Mouse (Mus musculus): ENCODE data around the gene Gpx4. TPM values are rescaled to one million over a fixed set of nuclear protein-coding genes. Genes with fewer than 3 reads are reported as not detected.

The Gpx4 gene
- polyA plus RNA-seq, 1 experiment, result 1,603 TPM

DNA sequence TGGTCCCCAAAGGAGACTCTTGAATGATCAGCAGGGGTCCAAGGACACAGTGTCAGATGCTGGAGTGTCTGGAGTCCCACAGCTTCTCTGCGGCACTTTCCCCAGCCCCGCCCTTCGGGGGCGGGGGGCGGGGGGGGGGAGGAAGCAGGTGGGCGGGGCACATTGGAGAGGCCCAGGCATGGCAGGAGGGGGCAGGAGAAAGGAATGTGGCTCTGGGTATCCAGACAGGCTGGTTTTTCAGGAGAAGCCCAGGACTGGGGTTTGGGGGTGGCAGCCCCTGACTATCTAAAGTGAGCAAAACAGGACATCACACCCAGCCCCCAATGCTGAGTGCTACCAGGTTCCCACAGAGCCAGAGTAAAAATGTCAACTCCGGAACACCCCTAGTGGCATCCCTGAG, 50.3 kb downstream of the Gpx4 start:
- TF ChIP-seq GATA1 (IDR thresholded peaks at IDR 0.05; ENCODE audit: low read length), result no peak

- TF ChIP-seq GATA1 (IDR thresholded peaks at IDR 0.05; ENCODE audit: low read length), result no peak
These were observed 51.7 kb downstream of the Gpx4 start for GRCm38 (mm10) chr10:80098630-80099029.

DNA sequence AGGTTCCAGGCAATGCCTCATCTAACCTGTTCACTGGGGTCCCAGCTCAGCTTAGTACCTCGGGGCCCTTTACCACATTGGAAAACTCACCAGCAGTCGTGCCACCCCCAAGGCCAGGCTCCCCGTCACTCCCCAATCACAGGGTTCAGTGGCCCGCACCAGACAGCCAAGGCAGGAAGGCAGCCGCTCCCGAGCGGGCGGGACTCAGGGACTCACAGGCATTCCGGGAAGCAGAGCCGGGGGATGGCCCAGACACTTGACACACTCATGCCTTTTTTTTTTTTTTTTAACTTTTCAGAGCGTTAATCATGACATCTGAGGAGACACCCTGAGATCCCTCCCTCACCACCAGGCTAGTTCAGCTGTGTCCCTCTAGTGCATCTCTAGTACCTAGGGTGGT, 54.0 kb downstream of the Gpx4 start:
- no peak for TF ChIP-seq GATA1 (IDR thresholded peaks at IDR 0.05; ENCODE audit: low read length)

- TF ChIP-seq GATA1 (IDR thresholded peaks at IDR 0.05; ENCODE audit: low read length), result no peak
These were observed 55.4 kb downstream of the Gpx4 start for GRCm38 (mm10) chr10:80102216-80102915.

- TF ChIP-seq GATA1 (IDR thresholded peaks at IDR 0.05; ENCODE audit: low read length), result no peak
These were observed 56.1 kb downstream of the Gpx4 start for GRCm38 (mm10) chr10:80103032-80103431.

GRCm38 (mm10) chr10:80104181-80104580, 57.2 kb downstream of the Gpx4 start:
- no peak for TF ChIP-seq GATA1 (IDR thresholded peaks at IDR 0.05; ENCODE audit: low read length)

DNA sequence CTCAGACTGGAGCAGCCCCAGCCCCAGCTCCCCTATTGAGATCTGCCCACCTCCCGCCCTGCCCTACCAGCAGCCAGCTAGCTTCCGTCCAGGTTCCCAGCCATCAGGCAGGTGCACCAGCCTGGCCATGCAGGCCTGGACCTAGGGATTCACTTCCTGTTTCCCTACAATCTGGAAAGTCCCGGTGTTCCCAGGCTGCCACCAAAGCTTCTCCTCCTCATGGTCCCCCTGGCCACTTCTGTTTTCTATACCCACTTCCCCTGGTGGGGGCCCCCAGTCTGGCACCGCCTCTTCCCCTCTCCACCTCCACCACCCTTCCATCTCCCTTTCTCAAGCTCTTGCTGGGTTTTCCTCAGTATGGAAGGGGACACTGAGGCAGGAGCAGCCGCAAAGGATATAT, 58.5 kb downstream of the Gpx4 start, which contains the start of gene Sbno2:
TSS of gene Sbno2 (minus strand) at position 112 of the 400 bp plus-strand sequence.
- no peak for TF ChIP-seq GATA1 (IDR thresholded peaks at IDR 0.05; ENCODE audit: low read length)

DNA sequence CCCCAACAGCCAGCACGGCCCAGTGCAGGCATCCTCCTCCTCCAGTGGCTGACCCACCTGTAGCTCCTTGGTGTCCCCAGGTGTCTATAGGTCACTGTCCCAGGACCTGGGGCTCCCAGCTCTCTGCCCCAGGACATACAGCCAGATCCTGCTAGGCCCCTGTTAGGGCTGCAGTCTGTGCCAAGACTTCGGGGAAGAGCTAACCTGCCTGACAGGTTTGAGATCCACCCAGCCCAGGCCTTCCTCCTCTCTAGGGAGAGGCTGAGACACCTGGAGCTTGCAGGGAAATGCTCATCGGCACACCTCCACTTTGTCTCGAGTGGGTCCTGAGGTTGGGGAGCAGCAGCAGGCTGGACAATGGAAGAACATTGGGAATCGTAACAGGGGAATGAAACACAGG, 59.0 kb downstream of the Gpx4 start:
- TF ChIP-seq GATA1 (IDR thresholded peaks at IDR 0.05; ENCODE audit: low read length), result no peak

Other genes starting within 250 kb of the Gpx4 start
- not detected in 2 replicates for gene Misp, start 226.2 kb upstream of the Gpx4 start, polyA plus RNA-seq (2012)
- 1,266 and 1,318 TPM in 2 replicates for gene Ptbp1, start 192.7 kb upstream of the Gpx4 start, polyA plus RNA-seq (2012)
- 0.38 TPM in 1 of 2 replicates, not detected in the other for gene Prtn3, start 172.7 kb upstream of the Gpx4 start, polyA plus RNA-seq (2012)
- not detected in 2 replicates for gene Plppr3, start 172.5 kb upstream of the Gpx4 start, polyA plus RNA-seq (2012)
- not detected in 2 replicates for gene Elane, start 160.9 kb upstream of the Gpx4 start, polyA plus RNA-seq (2012)
- gene Cfd, start 156.3 kb upstream of the Gpx4 start, polyA plus RNA-seq (2012), result not detected in 2 replicates
- gene Med16, start 138.2 kb upstream of the Gpx4 start, polyA plus RNA-seq (2012), result 64.2 and 66.0 TPM in 2 replicates
- gene Gm26602, start 136.3 kb upstream of the Gpx4 start, polyA plus RNA-seq (2012), result not detected in 2 replicates
- 0.53 and 0.82 TPM in 2 replicates for gene Kiss1r, start 130.2 kb upstream of the Gpx4 start, polyA plus RNA-seq (2012)
- gene R3hdm4, start 126.0 kb upstream of the Gpx4 start, polyA plus RNA-seq (2012), result 229 and 234 TPM in 2 replicates
- gene Arid3a, start 120.1 kb upstream of the Gpx4 start, polyA plus RNA-seq (2012), result 99.9 and 103 TPM in 2 replicates
- gene Wdr18, start 87.0 kb upstream of the Gpx4 start, polyA plus RNA-seq (2012), result 85.4 and 95.5 TPM in 2 replicates
- gene Grin3b, start 76.5 kb upstream of the Gpx4 start, polyA plus RNA-seq (2012), result 0.05 and 0.08 TPM in 2 replicates
- 308 and 394 TPM in 2 replicates for gene Tmem259, start 62.8 kb upstream of the Gpx4 start, polyA plus RNA-seq (2012)
- 11.4 and 12.4 TPM in 2 replicates for gene Cnn2, start 58.6 kb upstream of the Gpx4 start, polyA plus RNA-seq (2012)
- gene Abca7, start 50.7 kb upstream of the Gpx4 start, polyA plus RNA-seq (2012), result 23.5 and 25.3 TPM in 2 replicates
- gene Arhgap45, start 30.5 kb upstream of the Gpx4 start, polyA plus RNA-seq (2012), result 160 and 189 TPM in 2 replicates
- 180 and 263 TPM in 2 replicates for gene Polr2e, start 7.4 kb upstream of the Gpx4 start, polyA plus RNA-seq (2012)
- 41.3 and 41.5 TPM in 2 replicates for gene Sbno2, start 58.4 kb downstream of the Gpx4 start, polyA plus RNA-seq (2012)
- gene Stk11, start 68.6 kb downstream of the Gpx4 start, polyA plus RNA-seq (2012), result 140 and 143 TPM in 2 replicates
- 1,550 and 1,866 TPM in 2 replicates for gene Atp5d, start 91.5 kb downstream of the Gpx4 start, polyA plus RNA-seq (2012)
- gene Cbarp, start 93.7 kb downstream of the Gpx4 start, polyA plus RNA-seq (2012), result 53.6 and 59.0 TPM in 2 replicates
- gene Midn, start 101.1 kb downstream of the Gpx4 start, polyA plus RNA-seq (2012), result 227 and 254 TPM in 2 replicates
- gene Cirbp, start 118.8 kb downstream of the Gpx4 start, polyA plus RNA-seq (2012), result 54.3 and 62.8 TPM in 2 replicates
- gene 1600002K03Rik, start 125.8 kb downstream of the Gpx4 start, polyA plus RNA-seq (2012), result 5.8 and 6.7 TPM in 2 replicates
- 0.46 and 0.52 TPM in 2 replicates for gene Efna2, start 132.3 kb downstream of the Gpx4 start, polyA plus RNA-seq (2012)
- 37.4 and 39.5 TPM in 2 replicates for gene Mum1, start 179.3 kb downstream of the Gpx4 start, polyA plus RNA-seq (2012)
- 309 and 396 TPM in 2 replicates for gene Ndufs7, start 202.0 kb downstream of the Gpx4 start, polyA plus RNA-seq (2012)
- 0.26 and 0.35 TPM in 2 replicates for gene Gamt, start 213.8 kb downstream of the Gpx4 start, polyA plus RNA-seq (2012)
- 512 and 653 TPM in 2 replicates for gene Dazap1, start 214.3 kb downstream of the Gpx4 start, polyA plus RNA-seq (2012)
- 5,691 and 9,847 TPM in 2 replicates for gene Rps15, start 245.3 kb downstream of the Gpx4 start, polyA plus RNA-seq (2012)
- gene Apc2, start 248.8 kb downstream of the Gpx4 start, polyA plus RNA-seq (2012), result 0.04 and 0.15 TPM in 2 replicates

All from G1E-ER4 (cell line).